Mouse (Mus musculus) adrenal gland, adult 2 months (tissue): ENCODE measurements around the gene Prss30. TPM values are rescaled to one million over a fixed set of nuclear protein-coding genes. Genes with fewer than 3 reads are reported as not detected.

Source experiments
- microRNA-seq, 2 experiments: library from miRNA; unstranded; fragments of <30 nt; microRNA quantifications; one replicate each; pipeline ENCODE4 v1.2.0; 2021
- polyA plus RNA-seq: library from polyadenylated mRNA; depleted of rRNA; stranded (reverse); fragments of >200 nt; gene quantifications from 2 replicates; pipeline ENCODE4 v1.2.3, GENCODE M21; 2012; rRNA removed
- total RNA-seq, 2 experiments: library from RNA; stranded (reverse); gene quantifications; 2 replicates each; pipeline ENCODE4 v1.2.3; 2021

Prss30 gene
- total and polyA plus RNA-seq, 3 experiments, result 0.21 to 0.63 (median 0.26) TPM

Small RNA genes lying within 50 kb of the gene (microRNA-seq; reads per million reads assigned to microRNA genes)
- 0 reads per million in 2 experiments for gene Gm27700

Other genes with a start within 250 kb of the Prss30 start
- 10 to 100 TPM in 1 of 2 experiments, 1 to 10 TPM in 1; 7.6 to 17.6 TPM for gene Paqr4, start 239.7 kb downstream of the Prss30 start, total RNA-seq
- gene Paqr4, start 239.7 kb downstream of the Prss30 start, polyA plus RNA-seq, result 33.3 and 37.8 TPM in 2 replicates
- gene Kremen2, start 234.7 kb downstream of the Prss30 start, total RNA-seq, result not detected
- gene Kremen2, start 234.7 kb downstream of the Prss30 start, polyA plus RNA-seq, result 0.28 and 0.54 TPM in 2 replicates
- gene Flywch1, start 209.0 kb downstream of the Prss30 start, total RNA-seq, result 10 to 100 TPM; 61.8 to 85.0 TPM
- gene Flywch1, start 209.0 kb downstream of the Prss30 start, polyA plus RNA-seq, result 45.8 and 49.3 TPM in 2 replicates
- 1 to 10 TPM; 4.3 to 6.7 TPM for gene Flywch2, start 194.5 kb downstream of the Prss30 start, total RNA-seq
- gene Flywch2, start 194.5 kb downstream of the Prss30 start, polyA plus RNA-seq, result 8.7 and 12.0 TPM in 2 replicates
- gene Srrm2, start 190.0 kb downstream of the Prss30 start, total RNA-seq, result 100 to 1,000 TPM; 322 to 545 TPM
- gene Srrm2, start 190.0 kb downstream of the Prss30 start, polyA plus RNA-seq, result 1,031 and 1,277 TPM in 2 replicates
- gene Elob, start 151.4 kb downstream of the Prss30 start, total RNA-seq, result 100 to 1,000 TPM; 447 to 451 TPM
- 513 and 552 TPM in 2 replicates for gene Elob, start 151.4 kb downstream of the Prss30 start, polyA plus RNA-seq
- gene Prss33, start 144.5 kb downstream of the Prss30 start, total RNA-seq, result not detected
- gene Prss33, start 144.5 kb downstream of the Prss30 start, polyA plus RNA-seq, result 0.10 and 0.24 TPM in 2 replicates
- gene Prss32, start 136.7 kb downstream of the Prss30 start, total RNA-seq, result not detected
- gene Prss32, start 136.7 kb downstream of the Prss30 start, polyA plus RNA-seq, result 0.06 TPM in 1 of 2 replicates, not detected in the other
- under 1 TPM; 0.35 to 0.45 TPM for gene Prss41, start 136.4 kb downstream of the Prss30 start, total RNA-seq
- gene Prss41, start 136.4 kb downstream of the Prss30 start, polyA plus RNA-seq, result 0.28 and 0.90 TPM in 2 replicates
- gene Prss21, start 112.5 kb downstream of the Prss30 start, total RNA-seq, result not detected
- gene Prss21, start 112.5 kb downstream of the Prss30 start, polyA plus RNA-seq, result not detected in 2 replicates
- gene Dcpp1, start 99.7 kb downstream of the Prss30 start, total RNA-seq, result not detected
- not detected in 2 replicates for gene Dcpp1, start 99.7 kb downstream of the Prss30 start, polyA plus RNA-seq
- gene Dcpp2, start 99.7 kb downstream of the Prss30 start, total RNA-seq, result not detected
- gene Dcpp2, start 99.7 kb downstream of the Prss30 start, polyA plus RNA-seq, result not detected in 2 replicates
- gene Dcpp3, start 63.1 kb downstream of the Prss30 start, total RNA-seq, result not detected
- not detected in 2 replicates for gene Dcpp3, start 63.1 kb downstream of the Prss30 start, polyA plus RNA-seq
- not detected for gene Sbp, start 38.9 kb downstream of the Prss30 start, total RNA-seq
- not detected in 2 replicates for gene Sbp, start 38.9 kb downstream of the Prss30 start, polyA plus RNA-seq
- not detected for gene Sbpl, start 25.3 kb downstream of the Prss30 start, total RNA-seq
- gene Sbpl, start 25.3 kb downstream of the Prss30 start, polyA plus RNA-seq, result not detected in 2 replicates
- gene Prss22, start 17.5 kb upstream of the Prss30 start, total RNA-seq, result not detected
- not detected in 2 replicates for gene Prss22, start 17.5 kb upstream of the Prss30 start, polyA plus RNA-seq
- gene Prss27, start 57.6 kb upstream of the Prss30 start, total RNA-seq, result under 1 TPM; 0.24 to 0.46 TPM
- gene Prss27, start 57.6 kb upstream of the Prss30 start, polyA plus RNA-seq, result 0.58 and 0.68 TPM in 2 replicates
- gene Kctd5, start 92.9 kb upstream of the Prss30 start, total RNA-seq, result 10 to 100 TPM; 13.7 to 14.4 TPM
- gene Kctd5, start 92.9 kb upstream of the Prss30 start, polyA plus RNA-seq, result 13.8 and 14.7 TPM in 2 replicates
- gene Pdpk1, start 170.4 kb upstream of the Prss30 start, total RNA-seq, result 10 to 100 TPM; 56.4 to 62.0 TPM
- gene Pdpk1, start 170.4 kb upstream of the Prss30 start, polyA plus RNA-seq, result 23.6 and 24.7 TPM in 2 replicates
- gene Amdhd2, start 183.2 kb upstream of the Prss30 start, total RNA-seq, result 10 to 100 TPM; 30.1 to 42.1 TPM
- 68.4 and 71.3 TPM in 2 replicates for gene Amdhd2, start 183.2 kb upstream of the Prss30 start, polyA plus RNA-seq
- gene Atp6v0c, start 189.1 kb upstream of the Prss30 start, total RNA-seq, result 100 to 1,000 TPM; 476 to 493 TPM
- gene Atp6v0c, start 189.1 kb upstream of the Prss30 start, polyA plus RNA-seq, result 1,190 and 1,565 TPM in 2 replicates
- 10 to 100 TPM; 13.4 to 17.1 TPM for gene Tbc1d24, start 225.0 kb upstream of the Prss30 start, total RNA-seq
- 24.6 and 33.5 TPM in 2 replicates for gene Tbc1d24, start 225.0 kb upstream of the Prss30 start, polyA plus RNA-seq
- gene Ntn3, start 229.0 kb upstream of the Prss30 start, total RNA-seq, result 1 to 10 TPM; 1.4 to 2.4 TPM
- 7.4 and 8.8 TPM in 2 replicates for gene Ntn3, start 229.0 kb upstream of the Prss30 start, polyA plus RNA-seq
- 1 to 10 TPM; 7.0 to 7.6 TPM for gene Tedc2, start 240.3 kb upstream of the Prss30 start, total RNA-seq
- gene Tedc2, start 240.3 kb upstream of the Prss30 start, polyA plus RNA-seq, result 7.5 and 7.8 TPM in 2 replicates